Comparison of ENCODE assay signal across 11 mouse cellular contexts in the genomic region with DNA sequence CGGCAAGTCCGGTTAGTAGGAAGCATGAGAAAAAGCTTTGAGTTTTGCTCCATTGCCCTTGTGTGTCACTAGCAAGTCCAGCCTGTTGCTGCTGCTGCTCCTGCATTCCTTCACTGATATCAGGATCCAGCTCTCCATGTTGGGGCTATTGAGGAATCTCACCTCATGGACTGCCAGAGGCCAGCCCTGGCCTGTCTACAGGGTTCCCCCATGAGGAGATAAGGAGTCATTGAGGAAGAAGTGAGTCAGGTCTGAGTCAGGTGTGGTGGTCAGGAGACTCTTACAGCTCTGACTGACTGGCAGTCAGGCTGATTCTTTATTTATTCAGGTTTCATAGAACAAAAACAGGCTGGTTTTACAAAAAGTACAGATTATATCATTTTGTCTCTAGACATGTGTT. TPM values are rescaled to one million over a fixed set of nuclear protein-coding genes. Genes with fewer than 3 reads are reported as not detected.
DNase-seq lines count a peak whose midpoint lies in the region; ATAC-seq and TF ChIP-seq lines count a peak whose summit lies in the region.
"Had no signal": no experiment of that assay in that cellular context is flagged by ENCODE, and none has a peak within 500 bp of the region (broad histone marks: within the 10 kb centered on the region; RNA-seq: fewer than 3 reads in every experiment).

No protein-coding gene starts in this region.

- no peak overlapping the region for H3K9ac ChIP-seq in kidney, embryonic 15.5 days
- H3K9ac ChIP-seq in heart, embryonic 13.5 days, result no peak overlapping the region
- H3K9ac ChIP-seq in forebrain, embryonic 12.5 days, result no peak overlapping the region
- H3K9ac ChIP-seq: limb, embryonic 15.5 days had no signal

- no peaks in the 10 kb centered on the region for H3K27me3 ChIP-seq in kidney, embryonic 15.5 days
- no peaks in the 10 kb centered on the region for H3K27me3 ChIP-seq in C2C12 (ENCODE audit: control insufficient read depth, insufficient read depth, insufficient read length)
- no peaks in the 10 kb centered on the region for H3K27me3 ChIP-seq in heart, embryonic 13.5 days (replicated peaks)
- peaks cover 4% of the 10 kb centered on the region; the same call in 1 of the 2 replicates for H3K27me3 ChIP-seq in forebrain, embryonic 12.5 days
- H3K27me3 ChIP-seq: limb, embryonic 15.5 days had no signal

- H3K4me1 ChIP-seq in kidney, embryonic 15.5 days, result no peaks in the 10 kb centered on the region
- peaks cover 21% of the 10 kb centered on the region for H3K4me1 ChIP-seq in heart, embryonic 13.5 days
- no peaks in the 10 kb centered on the region for H3K4me1 ChIP-seq in forebrain, embryonic 12.5 days

- no peak overlapping the region for H3K4me3 ChIP-seq in kidney, embryonic 15.5 days (replicated peaks)
- no peak overlapping the region for H3K4me3 ChIP-seq in C2C12 (ENCODE audit: insufficient read depth, poor library complexity, severe bottlenecking)
- no peak overlapping the region for H3K4me3 ChIP-seq in heart, embryonic 13.5 days
- no peak overlapping the region for H3K4me3 ChIP-seq in forebrain, embryonic 12.5 days (replicated peaks)
- H3K4me3 ChIP-seq: limb, embryonic 15.5 days had no signal

- 81% methylated on average over 2 of the region's 2 CpGs for WGBS in kidney, embryonic 15.5 days
- WGBS in heart, embryonic 13.5 days, result 78% methylated on average over 2 of the region's 2 CpGs
- WGBS in forebrain, embryonic 12.5 days, result 91% methylated on average over 2 of the region's 2 CpGs

- DNase-seq in kidney, postnatal 14 days, result no peak
- DNase-seq in embryo, embryonic 10.5 days (ENCODE audit: low spot score), result no peak
- no peak for DNase-seq in frontal cortex, postnatal 36 days (ENCODE audit: low spot score in 2 of 2)
- DNase-seq: kidney, adult 18-20 months had no signal

- H3K36me3 ChIP-seq in kidney, embryonic 15.5 days, result no peaks in the 10 kb centered on the region
- H3K36me3 ChIP-seq in C2C12 (ENCODE audit: control insufficient read depth, insufficient read depth), result no peaks in the 10 kb centered on the region
- no peaks in the 10 kb centered on the region for H3K36me3 ChIP-seq in heart, embryonic 13.5 days
- no peaks in the 10 kb centered on the region for H3K36me3 ChIP-seq in forebrain, embryonic 12.5 days (replicated peaks)
- H3K36me3 ChIP-seq: limb, embryonic 15.5 days had no signal

- H3K79me2 ChIP-seq in C2C12 (ENCODE audit: control insufficient read depth, insufficient read depth), result no peaks in the 10 kb centered on the region

- H3K4me2 ChIP-seq in kidney, embryonic 15.5 days, result no peak overlapping the region
- H3K4me2 ChIP-seq in heart, embryonic 13.5 days, result no peak overlapping the region
- no peak overlapping the region for H3K4me2 ChIP-seq in forebrain, embryonic 12.5 days
- H3K4me2 ChIP-seq: limb, embryonic 15.5 days had no signal

- no peaks in the 10 kb centered on the region for H3K9me3 ChIP-seq in kidney, embryonic 15.5 days (replicated peaks)
- H3K9me3 ChIP-seq in heart, embryonic 13.5 days, result peaks cover 5% of the 10 kb centered on the region; the same call in 1 of the 2 replicates
- no peaks in the 10 kb centered on the region for H3K9me3 ChIP-seq in forebrain, embryonic 12.5 days
- H3K9me3 ChIP-seq: limb, embryonic 15.5 days had no signal

- ATAC-seq in kidney, embryonic 15.5 days (replicated peaks; ENCODE audit: low FRiP score), result peak; percentile 56; the same call in 1 of the 2 replicates
- peak; percentile 79; the same call in 1 of the 2 replicates for ATAC-seq in heart, embryonic 13.5 days (ENCODE audit: extremely low read depth, insufficient number of reproducible peaks, low FRiP score, low TSS enrichment)
- 0 out of 2 replicates have a peak, but pooled peaks have one; percentile 17 for ATAC-seq in megakaryocyte progenitor cell, adult 5-6 weeks (replicated peaks; ENCODE audit: poor library complexity)
- no peak for ATAC-seq in forebrain, embryonic 12.5 days (ENCODE audit: low FRiP score)
- ATAC-seq: CD4-positive, CD25-positive, alpha-beta regulatory T cell, adult 4 months had no signal

- H3K27ac ChIP-seq in kidney, embryonic 15.5 days, result no peak overlapping the region
- H3K27ac ChIP-seq in heart, embryonic 13.5 days (replicated peaks), result peak overlapping the region; percentile 51
- H3K27ac ChIP-seq in forebrain, embryonic 12.5 days, result no peak overlapping the region
- H3K27ac ChIP-seq: limb, embryonic 15.5 days had no signal

- no peak overlapping the region for H3ac ChIP-seq in C2C12 (ENCODE audit: control insufficient read depth, insufficient read length, low read depth)

- no peaks in the 10 kb centered on the region for H3K79me3 ChIP-seq in C2C12 (ENCODE audit: low read depth)

- TF ChIP-seq CTCF in C2C12 (IDR thresholded peaks at IDR 0.05; ENCODE audit: control insufficient read depth, insufficient read depth, insufficient read length), result no peak

TF ChIP-seq in C2C12, 6 proteins besides CTCF, POLR2A, EP300 and RAD21:
- TF ChIP-seq USF1 (IDR thresholded peaks at IDR 0.05; ENCODE audit: low read depth) (no peak), MYOD1 (IDR thresholded peaks at IDR 0.05; ENCODE audit: control insufficient read depth, insufficient read length, low read depth) (peak; percentile 34), CEBPB (IDR thresholded peaks at IDR 0.05; ENCODE audit: low read depth) (no peak), MAX (IDR thresholded peaks at IDR 0.05) (no peak), MYOG (IDR thresholded peaks at IDR 0.05; ENCODE audit: control insufficient read depth, extremely low read depth, insufficient read length) (no peak), FOSL1 (IDR thresholded peaks at IDR 0.05; ENCODE audit: insufficient read depth, low read length, poor library complexity, severe bottlenecking) (peak; percentile 56)

RNA-seq across cellular contexts. Expression of gene N6amt1, which starts 5.9 kb away (rescaled TPM):
- polyA plus RNA-seq in kidney, embryonic 15.5 days (2015; fragmentation: Nextera tagmentation; extraction: Ambion mirVana), result 28.4 and 29.5 TPM in 2 replicates
- 7.3 TPM for polyA plus RNA-seq in C2C12 (2012; fragmentation: generic; extraction: Trizol)
- polyA plus RNA-seq in heart, embryonic 13.5 days (2015; fragmentation: Nextera tagmentation; extraction: Ambion mirVana), result 26.9 and 27.5 TPM in 2 replicates
- 13.8 and 18.7 TPM in 2 replicates for total RNA-seq in megakaryocyte progenitor cell, adult 5-6 weeks (2015)
- total RNA-seq in megakaryocyte progenitor cell, adult 5-6 weeks (2017), result 11.8 and 12.0 TPM in 2 replicates
- 16.2 and 16.5 TPM in 2 replicates for polyA plus RNA-seq in forebrain, embryonic 12.5 days (2016; fragmentation: Nextera tagmentation; extraction: Ambion mirVana)
